Mouse (Mus musculus) right cerebral cortex, postnatal 4 days (tissue): Measurements from ENCODE around the gene Itgax.

ENCODE experiments used
- DNase-seq: peaks from one replicate; pipeline ENCODE4 v3.0.0-alpha.2; 2022

Itgax gene

GRCm38 (mm10) chr7:128164001-128164400 lies 34.7 kb downstream of the Itgax start:
- no peak for DNase-seq

GRCm38 (mm10) chr7:128166391-128166790 lies 37.0 kb downstream of the Itgax start:
- no peak for DNase-seq

- DNase-seq, result no peak
Measured at GRCm38 (mm10) chr7:128169996-128170395, 40.6 kb downstream of the Itgax start.

GRCm38 (mm10) chr7:128178385-128178784 lies 49.0 kb downstream of the Itgax start:
- no peak for DNase-seq

- no peak for DNase-seq
Measured at GRCm38 (mm10) chr7:128180126-128180525, 50.8 kb downstream of the Itgax start.

- no peak for DNase-seq
Measured at GRCm38 (mm10) chr7:128180546-128180945, 51.2 kb downstream of the Itgax start.

GRCm38 (mm10) chr7:128181691-128182090 lies 52.3 kb downstream of the Itgax start:
- no peak for DNase-seq
